Mouse (Mus musculus) B cell, adult 62 days (primary cell): ENCODE results near the gene Ttc4. TPM values are rescaled to one million over a fixed set of nuclear protein-coding genes. Genes with fewer than 3 reads are reported as not detected.

Experiments
- total RNA-seq: library from RNA; stranded (reverse); gene quantifications from 4 replicates; pipeline ENCODE4 v1.2.4, GENCODE M21; 2023

The Ttc4 gene
- total RNA-seq = 31.2 to 35.9 TPM (median 33.1 TPM) in 4 replicates

GRCm38 (mm10) chr4:106678442-106679118 lies at the start of gene Ttc4:
Gene Ttc4, minus strand, starts transcription at chr4:106678944.

GRCm38 (mm10) chr4:106650833-106651527 lies 27.8 kb downstream of the Ttc4 start, which contains the start of gene Pars2:
Gene Pars2, plus strand, starts transcription at chr4:106651069.

GRCm38 (mm10) chr4:106622030-106622493 lies 56.7 kb downstream of the Ttc4 start, which contains the start of gene Ttc22:
Gene Ttc22, plus strand, starts transcription at chr4:106622432.

GRCm38 (mm10) chr4:106617056-106617455 lies 61.7 kb downstream of the Ttc4 start, which contains the start of gene Lexm:
Gene Lexm, minus strand, starts transcription at chr4:106617241.

Other genes starting within 250 kb of the Ttc4 start
- gene Pcsk9, start 214.6 kb downstream of the Ttc4 start, total RNA-seq = not detected in 4 replicates
- gene Bsnd, start 186.7 kb downstream of the Ttc4 start, total RNA-seq = not detected in 4 replicates
- gene Dhcr24, start 117.9 kb downstream of the Ttc4 start, total RNA-seq = 3.4 to 4.4 TPM (median 4.0 TPM) in 4 replicates
- not detected in 4 replicates for gene Lexm, start 61.7 kb downstream of the Ttc4 start, total RNA-seq
- not detected in 4 replicates for gene Ttc22, start 56.5 kb downstream of the Ttc4 start, total RNA-seq
- gene Pars2, start 27.9 kb downstream of the Ttc4 start, total RNA-seq = 2.6 to 7.3 TPM (median 4.9 TPM) in 4 replicates
- gene Mroh7, start 52.0 kb upstream of the Ttc4 start, total RNA-seq = not detected in 4 replicates
- not detected in 4 replicates for gene Fam151a, start 54.9 kb upstream of the Ttc4 start, total RNA-seq
- gene Acot11, start 126.1 kb upstream of the Ttc4 start, total RNA-seq = 3.0 to 4.6 TPM (median 4.0 TPM) in 4 replicates
- 29.9 to 42.2 TPM (median 37.5 TPM) in 4 replicates for gene Ssbp3, start 231.8 kb upstream of the Ttc4 start, total RNA-seq